Mouse (Mus musculus) liver, embryonic 14.5 days (tissue): ENCODE data around the gene Ppp2r5e. TPM values are rescaled to one million over a fixed set of nuclear protein-coding genes. Genes with fewer than 3 reads are reported as not detected.
"Not testable (repeated sequence)": the region's sequence is repeated elsewhere in the genome, so short reads cannot be mapped to it uniquely, and the experiment has no call there.

ENCODE experiments used
- ATAC-seq: fragments of 200-750 bp; cut with Nextera tagmentation; 2 replicates; pipeline ENCODE4 v1.8.0; 2017; ENCODE audit warnings: moderate number of reproducible peaks, mild to moderate bottlenecking, moderate library complexity; ENCODE audit not compliant: insufficient read depth
- DNase-seq, 3 experiments: peaks; one replicate each; pipeline ENCODE4 v3.0.0-alpha.2; 2012 to 2013; ENCODE audit warnings: low read depth in 3 of 3, low spot score in 3 of 3
- H3K27ac ChIP-seq: fragments of 300-500 bp; sonication (generic); 2 replicates; pipeline ENCODE4 v1.5.1; 2014; ENCODE audit warnings: moderate library complexity, mild to moderate bottlenecking, control low read depth, inconsistent platforms
- H3K27me3 ChIP-seq: fragments of 300-500 bp; sonication (generic); 2 replicates; pipeline ENCODE4 v1.6.1; 2014; ENCODE audit warnings: mild to moderate bottlenecking, low read length, moderate library complexity; ENCODE audit not compliant: control insufficient read depth, insufficient read depth
- H3K36me3 ChIP-seq: fragments of 300-500 bp; sonication (generic); replicated peaks from 2 replicates; pipeline ENCODE4 v1.6.1; 2014; ENCODE audit warnings: low read depth; ENCODE audit not compliant: control insufficient read depth, insufficient read depth
- H3K4me1 ChIP-seq, 2 experiments: fragments of 200-500 bp in 1 of 2; fragments of 300-500 bp in 1 of 2; sonication (generic) in 1 of 2; replicated peaks; 2 replicates each; pipeline ENCODE4 v1.6.1; 2012 to 2014; ENCODE audit warnings: antibody characterized with exemption in 1 of 2, inconsistent platforms in 1 of 2, low read length in 1 of 2; ENCODE audit not compliant: control insufficient read depth in 2 of 2, insufficient read depth in 2 of 2
- H3K4me2 ChIP-seq: fragments of 300-500 bp; sonication (generic); 2 replicates; pipeline ENCODE4 v1.6.1; 2014; ENCODE audit warnings: low read depth, mild to moderate bottlenecking, control low read depth, moderate library complexity
- H3K4me3 ChIP-seq, 2 experiments: fragments of 200-500 bp in 1 of 2; fragments of 300-500 bp in 1 of 2; sonication (generic) in 1 of 2; 2 replicates each; pipeline ENCODE4 v1.5.1; 2012 to 2014; ENCODE audit warnings: low read depth in 2 of 2, low read length in 2 of 2, mild to moderate bottlenecking in 2 of 2, control low read depth in 1 of 2, inconsistent platforms in 1 of 2, moderate library complexity in 1 of 2; ENCODE audit not compliant: insufficient read depth in 1 of 2
- H3K9ac ChIP-seq: fragments of 300-500 bp; sonication (generic); replicated peaks from 2 replicates; pipeline ENCODE4 v1.6.1; 2014; ENCODE audit warnings: mild to moderate bottlenecking, control low read depth, moderate library complexity
- H3K9me3 ChIP-seq: fragments of 300-500 bp; sonication (generic); 2 replicates; pipeline ENCODE4 v1.6.1; 2016; ENCODE audit warnings: low read length, mixed read lengths; ENCODE audit not compliant: control insufficient read depth
- CTCF ChIP-seq: IDR thresholded peaks from 2 replicates; pipeline ENCODE4 v1.5.1; 2016; ENCODE audit warnings: antibody characterized with exemption, low read depth, control low read depth
- EP300 ChIP-seq: IDR thresholded peaks from 2 replicates; pipeline ENCODE4 v1.6.1; 2016; ENCODE audit warnings: antibody characterized with exemption, low read depth
- WGBS: fragments of 180-500 bp; shearing (Covaris S2); extraction: QIAGEN DNeasy Blood & Tissue Kit; methylation state at CpG from one replicate; pipeline ENCODE4 v1.1.7; 2014; ENCODE audit not compliant: insufficient replicate concordance; 5-methylcytosine and 5-hydroxymethylcytosine counted together
- polyA plus RNA-seq, 2 experiments: library from polyadenylated mRNA; depleted of rRNA in 1 of 2; stranded (reverse) in 1 of 2; unstranded in 1 of 2; fragments of >200 nt; fragmentation: Nextera tagmentation in 1 of 2; extraction: Ambion mirVana in 1 of 2; gene quantifications; 2 replicates each; pipeline versions ENCODE4 v1.2.1 to v1.2.3; 2012 to 2014

The Ppp2r5e gene
- polyA plus RNA-seq, 2 experiments = 5.0 to 6.8 TPM

DNA sequence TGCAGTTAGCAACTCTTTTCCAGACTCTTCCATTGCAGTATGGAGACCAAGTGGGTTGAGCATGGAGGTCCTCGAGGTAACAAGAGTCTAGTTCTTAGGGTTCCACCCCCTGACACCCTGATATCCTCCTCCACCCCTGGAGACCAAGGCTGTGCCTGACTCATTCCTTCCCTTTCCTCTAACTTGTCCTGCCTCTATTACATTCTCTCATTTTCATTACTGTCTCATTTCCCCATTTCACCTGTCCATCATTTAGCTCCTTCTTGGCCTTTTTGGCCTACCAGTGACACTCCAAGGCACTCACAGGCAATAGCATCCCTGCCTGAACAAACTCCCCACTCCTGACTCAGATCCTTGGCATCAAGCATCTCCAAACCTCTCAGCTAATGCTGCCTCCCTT lies 98.3 kb downstream of the Ppp2r5e start:
- Histone ChIP-seq H3K9me3 (no peaks in the 10 kb centered on the region), H3K27me3 (no peaks in the 10 kb centered on the region), H3K9ac (no peak overlapping the region), H3K27ac (no peak overlapping the region), H3K4me1 (peaks cover 0 to 7% of the 10 kb centered on the region in 2 experiments; a peak in 2 of 4 replicates), H3K36me3 (no peaks in the 10 kb centered on the region), H3K4me3 (no peak overlapping the region), H3K4me2 (no peak overlapping the region)
- ATAC-seq (no peak), DNase-seq (no peak)
- TF ChIP-seq CTCF (no peak), EP300 (no peak)
- 80% methylated on average over 1 of the region's 1 CpGs for WGBS

DNA sequence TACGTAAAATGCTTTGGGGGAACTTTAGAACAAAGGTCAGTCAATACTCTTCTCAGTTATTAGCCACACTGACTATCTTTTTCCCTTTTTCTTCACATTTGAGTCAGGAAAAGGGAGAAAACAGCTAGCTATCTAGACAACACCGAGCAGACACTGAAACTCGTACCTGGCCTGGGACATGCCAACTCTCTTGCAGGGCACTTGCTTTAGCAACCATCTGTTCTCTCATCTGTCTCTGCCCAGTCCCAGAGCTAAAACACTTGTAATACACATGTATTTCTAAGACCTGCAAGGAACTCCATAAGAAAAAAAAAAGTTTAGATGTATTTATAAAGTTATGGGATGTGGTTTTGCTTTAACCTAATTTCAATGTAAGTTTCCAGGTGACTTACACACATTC lies 100.4 kb downstream of the Ppp2r5e start:
- no peak overlapping the region for H3K4me3 ChIP-seq

DNA sequence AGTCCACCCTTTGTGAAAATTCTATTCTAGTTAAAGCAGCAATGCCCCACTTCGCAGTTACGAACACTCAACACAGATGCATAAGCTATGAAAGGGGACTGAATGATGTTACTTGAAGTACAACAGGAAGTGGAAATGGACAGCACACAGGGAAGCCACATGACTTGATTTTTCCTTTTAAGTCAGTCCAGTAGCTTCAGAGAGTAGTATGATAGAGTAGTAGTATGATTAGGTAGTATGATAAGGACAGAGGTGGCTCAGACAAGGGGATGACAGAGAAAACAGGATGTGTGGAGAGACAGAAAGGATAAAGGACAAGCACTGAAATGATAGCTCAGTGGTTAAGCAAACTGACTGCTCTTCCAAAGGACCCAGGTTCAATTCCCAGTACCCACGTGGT lies 101.4 kb downstream of the Ppp2r5e start:
- no peak overlapping the region for H3K4me2 ChIP-seq
- no peaks in the 10 kb centered on the region for H3K27me3 ChIP-seq
- no peak overlapping the region for H3K27ac ChIP-seq
- peaks cover 0 to 7% of the 10 kb centered on the region in 2 experiments; a peak in 2 of 4 replicates for H3K4me1 ChIP-seq
- no peak for TF ChIP-seq CTCF
- no peak for TF ChIP-seq EP300
- H3K9me3 ChIP-seq = no peaks in the 10 kb centered on the region
- H3K9ac ChIP-seq = no peak overlapping the region
- no peaks in the 10 kb centered on the region for H3K36me3 ChIP-seq
- H3K4me3 ChIP-seq = no peak overlapping the region
- WGBS = 85% methylated on average over 3 of the region's 3 CpGs
- DNase-seq = no peak
- ATAC-seq = no peak

More for the DNA sequence above, 100.4 kb downstream of the Ppp2r5e start:
- H3K36me3 ChIP-seq = no peaks in the 10 kb centered on the region
- no peak overlapping the region for H3K9ac ChIP-seq
- peaks cover 0 to 7% of the 10 kb centered on the region in 2 experiments; a peak in 2 of 4 replicates for H3K4me1 ChIP-seq
- no peak overlapping the region for H3K27ac ChIP-seq
- ATAC-seq (no peak), DNase-seq (no peak)
- H3K27me3 ChIP-seq = no peaks in the 10 kb centered on the region
- no peak for TF ChIP-seq EP300
- TF ChIP-seq CTCF = no peak
- WGBS = 74% methylated on average over 3 of the region's 3 CpGs
- no peak overlapping the region for H3K4me2 ChIP-seq
- no peaks in the 10 kb centered on the region for H3K9me3 ChIP-seq

DNA sequence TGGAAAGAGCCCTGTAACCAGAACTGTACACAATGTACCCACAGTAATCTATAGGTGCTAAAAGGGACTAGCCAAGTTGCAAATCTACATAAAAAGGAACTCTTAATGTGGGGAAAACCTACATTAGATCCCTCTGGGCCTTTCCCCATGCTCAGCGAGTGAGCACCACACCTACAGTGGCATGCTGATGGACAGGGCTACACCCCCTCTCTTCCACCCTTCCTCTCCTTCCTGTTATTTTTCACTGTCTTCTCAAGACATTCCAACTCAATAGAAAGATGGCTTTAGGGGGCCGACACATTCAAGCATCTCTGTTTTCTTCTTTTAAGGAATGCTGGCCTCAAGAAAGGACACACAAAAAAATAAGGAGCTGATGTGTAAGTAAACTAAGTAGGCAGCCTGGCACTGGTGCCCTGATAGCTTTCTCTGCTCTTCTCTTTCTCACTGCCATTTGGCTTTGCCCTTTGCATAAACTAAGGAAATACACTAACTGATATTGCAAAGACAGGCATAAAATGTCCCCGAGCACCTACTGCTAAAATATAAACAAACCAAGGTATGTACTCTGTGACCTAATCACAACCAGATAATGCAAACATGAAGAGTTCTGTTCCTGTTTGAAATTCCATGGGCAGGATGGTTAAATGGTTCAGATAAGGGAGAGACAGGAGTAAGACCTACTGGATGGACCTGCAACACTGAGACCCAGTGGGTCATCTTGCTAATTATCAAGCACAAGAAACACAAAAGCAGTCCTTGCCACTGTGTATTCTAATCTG lies 103.3 kb downstream of the Ppp2r5e start:
- Histone ChIP-seq H3K27ac (no peak overlapping the region), H3K9ac (no peak overlapping the region), H3K36me3 (no peaks in the 10 kb centered on the region), H3K4me1 (peaks cover 0 to 7% of the 10 kb centered on the region in 2 experiments; a peak in 2 of 4 replicates), H3K9me3 (no peaks in the 10 kb centered on the region), H3K4me2 (no peak overlapping the region), H3K27me3 (no peaks in the 10 kb centered on the region), H3K4me3 (no peak overlapping the region)
- DNase-seq (no peak), ATAC-seq (no peak)
- no peak for TF ChIP-seq CTCF
- TF ChIP-seq EP300 = no peak
- WGBS = 61% methylated on average over 3 of the region's 3 CpGs

DNA sequence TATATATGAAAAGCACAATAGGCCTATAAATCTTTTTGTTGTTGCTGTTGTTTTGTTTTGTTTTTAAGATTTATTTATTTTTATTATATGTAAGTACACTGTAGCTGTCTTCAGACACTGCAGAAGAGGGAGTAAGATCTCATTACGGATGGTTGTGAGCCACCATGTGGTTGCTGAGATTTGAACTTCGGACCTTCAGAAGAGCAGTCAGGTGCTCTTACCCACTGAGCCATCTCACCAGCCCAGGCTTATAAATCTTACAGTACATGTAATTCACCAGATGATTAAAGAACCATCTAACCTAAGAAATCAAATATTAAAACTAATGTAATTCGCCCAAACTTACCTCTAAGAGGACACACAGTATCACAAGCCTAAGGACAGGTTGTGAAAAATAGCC lies 103.9 kb downstream of the Ppp2r5e start:
- not testable (repeated sequence) for H3K27ac ChIP-seq, H3K4me3 ChIP-seq, ATAC-seq, H3K9ac ChIP-seq, H3K27me3 ChIP-seq, H3K9me3 ChIP-seq, H3K4me2 ChIP-seq, H3K36me3 ChIP-seq, DNase-seq, H3K4me1 ChIP-seq
- WGBS = 77% methylated on average over 3 of the region's 3 CpGs
